Mouse (Mus musculus) hindbrain, postnatal 0 days (tissue): ENCODE results near the gene Cmah. TPM values are rescaled to one million over a fixed set of nuclear protein-coding genes. Genes with fewer than 3 reads are reported as not detected.

Experiments used
- ATAC-seq: fragments of 200-750 bp; cut with Nextera tagmentation; 2 replicates; pipeline ENCODE4 v1.8.0; 2017; ENCODE audit warnings: mild to moderate bottlenecking, moderate TSS enrichment, moderate library complexity
- DNase-seq: peaks from one replicate; pipeline ENCODE4 v3.0.0-alpha.2; 2015; ENCODE audit warnings: low spot score
- H3K27ac ChIP-seq: fragments of 300-500 bp; sonication (generic); 2 replicates; pipeline ENCODE4 v1.5.1; 2014; ENCODE audit warnings: mild to moderate bottlenecking
- H3K27me3 ChIP-seq: fragments of 300-500 bp; sonication (generic); 2 replicates; pipeline ENCODE4 v1.6.1; 2014; ENCODE audit warnings: low read length, mixed read lengths; ENCODE audit not compliant: insufficient read depth
- H3K36me3 ChIP-seq: fragments of 300-500 bp; sonication (generic); 2 replicates; pipeline ENCODE4 v1.6.1; 2014; ENCODE audit warnings: low read length, mixed read lengths; ENCODE audit not compliant: insufficient read depth
- H3K4me1 ChIP-seq: fragments of 300-500 bp; sonication (generic); 2 replicates; pipeline ENCODE4 v1.6.1; 2014; ENCODE audit warnings: antibody characterized with exemption, low read length, mixed read lengths; ENCODE audit not compliant: insufficient read depth
- H3K4me2 ChIP-seq: fragments of 300-500 bp; sonication (generic); 2 replicates; pipeline ENCODE4 v1.6.1; 2014; ENCODE audit warnings: low read depth, mild to moderate bottlenecking, low read length, moderate library complexity, mixed read lengths
- H3K4me3 ChIP-seq: fragments of 300-500 bp; sonication (generic); 2 replicates; pipeline ENCODE4 v1.5.1; 2014; ENCODE audit warnings: low read length
- H3K9ac ChIP-seq: fragments of 300-500 bp; sonication (generic); replicated peaks from 2 replicates; pipeline ENCODE4 v1.6.1; 2014; ENCODE audit warnings: mild to moderate bottlenecking, low read length, moderate library complexity, mixed read lengths
- H3K9me3 ChIP-seq: fragments of 300-500 bp; sonication (generic); 2 replicates; pipeline ENCODE4 v1.6.1; 2016; ENCODE audit warnings: low read length, mixed read lengths
- CTCF ChIP-seq: IDR thresholded peaks from 2 replicates; pipeline ENCODE4 v1.5.1; 2016; ENCODE audit warnings: antibody characterized with exemption, control low read depth, low read depth
- whole genome bisulfite sequencing: fragments of 180-500 bp; shearing (Covaris S2); extraction: QIAGEN DNeasy Blood & Tissue Kit; methylation state at CpG from one replicate; pipeline ENCODE4 v1.1.7; 2014; 5-methylcytosine and 5-hydroxymethylcytosine counted together
- polyA plus RNA-seq: library from polyadenylated mRNA; unstranded; fragments of >200 nt; fragmentation: Nextera tagmentation; extraction: Ambion mirVana; gene quantifications from 2 replicates; pipeline ENCODE4 v1.2.1, GENCODE M21; 2015
- total RNA-seq: library from RNA; depleted of rRNA; stranded (reverse); fragments of >200 nt; gene quantifications from 2 replicates; pipeline ENCODE4 v1.2.3, GENCODE M21; 2014

Cmah gene
- total and polyA plus RNA-seq, 2 experiments from 2014 or later, result under 0.01 to 0.16 TPM

DNA sequence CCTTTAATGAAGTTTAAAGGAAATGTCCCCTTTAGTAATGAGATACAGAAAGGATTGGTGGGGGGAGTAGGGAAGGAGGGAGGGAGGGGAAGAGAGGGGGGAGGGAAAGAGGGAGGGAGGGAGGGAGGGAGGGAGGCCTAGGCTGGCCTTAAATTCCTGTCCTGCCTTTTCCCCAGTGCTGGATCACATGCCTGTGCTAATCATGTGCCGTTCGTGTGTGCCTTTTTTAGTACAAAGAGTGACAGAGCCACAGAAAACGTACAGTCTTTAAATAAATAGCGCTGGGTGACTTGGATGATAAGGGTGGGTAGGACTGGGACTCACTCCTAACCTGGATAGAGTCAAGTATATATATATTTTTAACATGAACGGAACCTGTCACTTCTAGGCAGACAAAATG is 150.4 kb downstream of the Cmah start:
- H3K4me1 ChIP-seq, result no peaks in the 10 kb centered on the region
- DNase-seq (no peak), ATAC-seq (no peak)
- WGBS, result 81% methylated on average over 5 of the region's 5 CpGs
- no peaks in the 10 kb centered on the region for H3K9me3 ChIP-seq
- no peak overlapping the region for H3K27ac ChIP-seq
- no peaks in the 10 kb centered on the region for H3K27me3 ChIP-seq
- no peaks in the 10 kb centered on the region for H3K36me3 ChIP-seq
- no peak for TF ChIP-seq CTCF
- no peak overlapping the region for H3K4me3 ChIP-seq
- no peak overlapping the region for H3K4me2 ChIP-seq
- H3K9ac ChIP-seq, result no peak overlapping the region

DNA sequence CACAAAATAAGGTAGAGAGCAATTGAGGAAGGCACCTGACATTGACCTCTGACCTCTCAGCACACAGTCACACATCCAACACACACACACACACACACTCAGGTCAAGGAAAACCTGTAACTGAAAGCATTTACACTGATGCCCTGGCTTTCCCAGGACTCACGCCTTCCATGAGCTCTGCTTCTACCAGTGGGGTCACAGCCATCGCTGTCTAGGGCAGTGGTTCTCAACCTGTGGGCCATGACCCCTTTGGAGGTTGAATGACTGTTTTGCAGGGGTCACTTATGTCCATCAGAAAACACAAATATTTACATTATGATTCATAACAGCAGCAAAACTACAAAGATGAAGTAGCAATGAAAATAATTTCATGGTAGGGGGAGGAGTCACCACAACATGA is 152.3 kb downstream of the Cmah start:
- Histone ChIP-seq H3K4me3 (no peak overlapping the region), H3K36me3 (no peaks in the 10 kb centered on the region), H3K9me3 (no peaks in the 10 kb centered on the region), H3K4me1 (no peaks in the 10 kb centered on the region), H3K27ac (no peak overlapping the region), H3K4me2 (no peak overlapping the region), H3K27me3 (no peaks in the 10 kb centered on the region), H3K9ac (no peak overlapping the region)
- 89% methylated on average over 2 of the region's 2 CpGs for WGBS
- no peak for TF ChIP-seq CTCF
- ATAC-seq, result no peak
- DNase-seq, result no peak

DNA sequence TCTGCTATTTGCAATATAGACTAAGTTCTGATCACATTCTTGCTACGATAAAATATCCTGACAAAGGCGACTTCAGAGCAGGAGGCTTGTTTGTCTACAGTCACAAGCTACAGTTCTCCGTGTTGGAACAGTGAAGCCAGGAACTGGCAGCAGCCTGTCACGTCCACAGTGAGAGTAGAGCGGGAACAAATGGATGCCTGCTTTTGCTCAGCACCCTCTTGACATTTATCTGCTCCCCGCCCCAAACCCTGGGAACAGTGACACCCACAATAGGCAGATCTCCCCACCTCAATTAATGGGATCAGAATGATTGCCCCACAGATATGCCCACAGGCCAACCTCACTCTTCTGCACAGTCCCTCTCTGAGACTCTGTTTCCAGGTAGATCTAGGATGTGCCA is 153.6 kb downstream of the Cmah start:
- H3K36me3 ChIP-seq, result no peaks in the 10 kb centered on the region
- no peaks in the 10 kb centered on the region for H3K27me3 ChIP-seq
- no peak overlapping the region for H3K4me3 ChIP-seq
- WGBS, result 79% methylated on average over 6 of the region's 6 CpGs
- H3K4me1 ChIP-seq, result no peaks in the 10 kb centered on the region
- ATAC-seq, result no peak
- no peak overlapping the region for H3K27ac ChIP-seq
- H3K4me2 ChIP-seq, result no peak overlapping the region
- H3K9me3 ChIP-seq, result no peaks in the 10 kb centered on the region
- no peak for TF ChIP-seq CTCF
- H3K9ac ChIP-seq, result no peak overlapping the region
- DNase-seq, result no peak

DNA sequence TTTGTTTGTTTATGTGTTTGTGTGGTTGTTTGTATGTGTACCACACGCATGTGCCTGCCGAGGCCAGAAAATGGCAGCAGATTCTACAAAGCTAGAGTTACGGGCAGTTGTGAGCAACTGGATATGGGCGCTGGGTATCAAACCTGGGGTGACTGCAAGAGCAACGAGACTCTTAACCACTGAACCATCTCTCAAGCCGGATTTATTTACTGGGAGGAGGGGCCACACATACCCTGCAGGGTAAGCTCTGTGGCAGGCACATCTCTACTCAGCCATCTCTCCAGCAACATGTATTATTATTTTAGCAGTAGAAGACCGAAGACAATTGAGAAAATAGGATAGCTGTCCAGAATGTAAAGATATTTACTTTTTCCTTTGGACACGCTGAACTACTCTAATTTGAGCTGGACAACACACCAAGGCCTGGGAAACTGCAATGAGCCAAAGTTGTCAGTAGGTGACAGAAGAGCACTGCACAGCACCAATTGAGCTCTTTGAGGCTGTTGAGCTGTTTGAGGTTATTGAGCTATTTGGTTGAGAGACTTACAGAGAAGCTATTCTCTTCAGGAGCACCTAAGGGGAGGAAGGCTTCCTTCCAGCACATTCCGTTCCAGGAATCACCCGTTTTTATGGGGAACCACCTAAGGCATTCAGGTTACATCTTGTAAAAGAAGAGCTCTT is 154.6 kb downstream of the Cmah start:
- H3K4me3 ChIP-seq, result no peak overlapping the region
- H3K4me1 ChIP-seq, result no peaks in the 10 kb centered on the region
- H3K9ac ChIP-seq, result no peak overlapping the region
- DNase-seq (peak; percentile 91), ATAC-seq (peak; percentile 91)
- no peaks in the 10 kb centered on the region for H3K36me3 ChIP-seq
- 64% methylated on average over 10 of the region's 10 CpGs for WGBS
- no peaks in the 10 kb centered on the region for H3K9me3 ChIP-seq
- TF ChIP-seq CTCF, result peak; percentile 99
- no peaks in the 10 kb centered on the region for H3K27me3 ChIP-seq
- H3K4me2 ChIP-seq, result no peak overlapping the region
- no peak overlapping the region for H3K27ac ChIP-seq

DNA sequence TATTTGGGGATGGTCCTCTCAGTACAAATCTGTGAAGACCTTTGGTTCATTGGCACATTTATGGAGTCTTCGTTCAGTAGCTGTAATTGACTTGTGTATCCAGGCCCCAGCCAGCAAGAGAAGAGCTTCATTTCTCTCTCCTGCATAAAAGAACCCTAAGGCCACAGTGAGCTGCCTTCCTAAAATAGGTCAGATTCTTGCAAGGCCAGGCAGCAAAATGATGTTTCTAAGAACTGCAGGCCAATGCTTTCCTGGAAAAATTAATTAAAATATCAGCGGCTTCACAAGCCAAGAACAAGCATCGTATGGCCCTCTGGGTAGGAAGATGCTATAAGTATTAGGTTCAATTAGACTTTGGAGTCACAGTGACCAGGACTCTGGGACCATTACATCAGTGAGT is 156.5 kb downstream of the Cmah start:
- no peak for TF ChIP-seq CTCF
- 86% methylated on average over 3 of the region's 3 CpGs for WGBS
- no peak overlapping the region for H3K9ac ChIP-seq

DNA sequence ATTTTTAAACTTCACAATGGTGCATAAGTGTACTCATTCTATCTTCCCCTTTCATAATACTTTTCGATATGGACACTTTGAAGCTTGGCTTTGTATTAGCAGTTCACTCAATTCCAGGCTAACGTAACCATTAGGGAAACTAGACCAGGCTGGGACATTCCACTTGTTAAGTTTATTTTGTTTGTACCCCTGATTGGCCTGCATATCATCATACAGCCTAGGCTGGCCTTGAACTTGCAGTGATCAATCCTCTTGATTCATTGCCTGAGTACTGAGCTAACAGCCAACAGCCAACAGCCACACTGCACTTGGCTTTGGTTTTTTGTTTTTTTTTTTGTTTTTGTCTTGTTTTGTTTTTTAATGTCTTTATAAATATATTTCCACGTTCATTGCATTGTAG is 157.6 kb downstream of the Cmah start:
- no peaks in the 10 kb centered on the region for H3K36me3 ChIP-seq
- ATAC-seq (no peak), DNase-seq (no peak)
- no peak overlapping the region for H3K27ac ChIP-seq
- H3K4me3 ChIP-seq, result no peak overlapping the region
- H3K4me1 ChIP-seq, result no peaks in the 10 kb centered on the region
- H3K27me3 ChIP-seq, result no peaks in the 10 kb centered on the region
- no peak overlapping the region for H3K4me2 ChIP-seq
- TF ChIP-seq CTCF, result no peak
- 86% methylated on average over 3 of the region's 3 CpGs for whole genome bisulfite sequencing
- no peak overlapping the region for H3K9ac ChIP-seq
- H3K9me3 ChIP-seq, result no peaks in the 10 kb centered on the region

More for the DNA sequence above, 156.5 kb downstream of the Cmah start:
- DNase-seq, result no peak
- H3K4me1 ChIP-seq, result no peaks in the 10 kb centered on the region
- no peak for ATAC-seq
- H3K27me3 ChIP-seq, result no peaks in the 10 kb centered on the region
- H3K27ac ChIP-seq, result no peak overlapping the region
- no peaks in the 10 kb centered on the region for H3K9me3 ChIP-seq
- H3K36me3 ChIP-seq, result no peaks in the 10 kb centered on the region
- H3K4me2 ChIP-seq, result no peak overlapping the region
- no peak overlapping the region for H3K4me3 ChIP-seq

DNA sequence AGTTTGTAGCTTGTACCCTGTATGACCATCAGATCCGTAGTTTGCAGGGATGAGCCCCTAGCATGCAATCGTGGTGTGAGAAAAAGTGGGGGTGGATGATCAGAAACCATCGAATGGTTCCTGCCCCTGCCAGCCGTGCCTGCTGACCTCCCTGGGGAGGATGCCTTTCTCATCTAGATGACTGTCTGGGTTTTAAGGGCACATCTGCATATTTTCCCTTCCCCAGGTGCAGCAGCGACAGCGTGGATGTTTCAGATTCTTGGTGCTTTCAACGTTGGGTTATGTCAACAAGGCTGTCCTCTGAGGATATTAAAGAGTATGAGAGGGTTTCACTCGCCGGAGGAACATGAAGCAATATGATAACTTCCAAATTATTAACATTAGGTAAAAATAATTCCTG is 158.8 kb downstream of the Cmah start:
- 76% methylated on average over 9 of the region's 9 CpGs for WGBS
- DNase-seq (no peak), ATAC-seq (no peak)
- H3K9ac ChIP-seq, result no peak overlapping the region
- H3K27ac ChIP-seq, result no peak overlapping the region
- H3K27me3 ChIP-seq, result no peaks in the 10 kb centered on the region
- H3K4me3 ChIP-seq, result no peak overlapping the region
- no peak overlapping the region for H3K4me2 ChIP-seq
- H3K4me1 ChIP-seq, result no peaks in the 10 kb centered on the region
- TF ChIP-seq CTCF, result no peak
- no peaks in the 10 kb centered on the region for H3K9me3 ChIP-seq
- H3K36me3 ChIP-seq, result no peaks in the 10 kb centered on the region
